Comparison of ENCODE assay signal across 21 mouse cellular contexts in the genomic region with DNA sequence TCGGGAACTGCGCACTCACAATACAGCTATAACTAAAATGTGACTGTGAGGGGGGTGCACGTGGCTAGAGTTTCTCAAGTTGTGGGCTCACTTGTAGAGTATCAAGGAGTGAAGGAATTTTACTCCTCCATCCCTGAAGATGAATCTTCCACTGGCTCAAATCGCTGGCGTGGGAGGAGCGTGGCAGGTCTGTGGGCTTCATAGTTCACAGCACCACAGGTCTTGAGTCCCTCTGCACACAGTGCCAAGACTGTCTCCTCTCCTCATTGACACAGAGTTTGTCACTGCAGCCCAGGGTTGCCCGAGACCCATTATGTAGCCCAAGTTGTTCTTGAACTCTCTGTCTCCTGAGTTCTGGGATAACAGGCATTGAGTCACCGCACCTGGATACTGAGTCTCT.
"Had no signal": no experiment of that assay in that cellular context is flagged by ENCODE, and none has a peak within 500 bp of the region (broad histone marks: within the 10 kb centered on the region; RNA-seq: fewer than 3 reads in every experiment).

No protein-coding gene starts in this region.

- H3K27ac ChIP-seq: gastrocnemius, adult 2 months; hindbrain, embryonic 13.5 days; hindbrain, embryonic 15.5 days; hindbrain, postnatal 0 days; layer of hippocampus, adult 2 months; left cerebral cortex, adult 2 months; limb, embryonic 10.5 days; limb, embryonic 12.5 days; liver, embryonic 12.5 days; liver, embryonic 14.5 days had no signal

- H3K36me3 ChIP-seq: heart, embryonic 13.5 days; hindbrain, embryonic 13.5 days; hindbrain, embryonic 15.5 days; limb, embryonic 10.5 days; limb, embryonic 12.5 days; liver, embryonic 12.5 days had no signal

- ATAC-seq: hindbrain, postnatal 0 days; intestine, embryonic 16.5 days; liver, embryonic 12.5 days had no signal

- DNase-seq: gastrocnemius, adult 2 months; gastrocnemius, postnatal 10 days; gastrocnemius, postnatal 36 days; heart, postnatal 14 days; kidney, adult 18-20 months; kidney, adult 8-10 months; kidney, postnatal 10 days; kidney, postnatal 25 days; kidney, postnatal 4 days had no signal

- H3K4me1 ChIP-seq: hindbrain, embryonic 15.5 days; limb, embryonic 10.5 days; limb, embryonic 12.5 days; liver, embryonic 12.5 days had no signal

- H3K9me3 ChIP-seq: heart, embryonic 13.5 days; hindbrain, embryonic 13.5 days; hindbrain, embryonic 15.5 days; limb, embryonic 10.5 days; limb, embryonic 12.5 days; liver, embryonic 12.5 days had no signal

- H3K4me3 ChIP-seq: heart, embryonic 13.5 days; hindbrain, embryonic 13.5 days; hindbrain, embryonic 15.5 days; layer of hippocampus, adult 2 months; limb, embryonic 10.5 days; limb, embryonic 12.5 days; liver, embryonic 12.5 days had no signal

- H3K9ac ChIP-seq: heart, embryonic 13.5 days; hindbrain, embryonic 13.5 days; hindbrain, embryonic 15.5 days; limb, embryonic 12.5 days; liver, embryonic 12.5 days; liver, embryonic 14.5 days had no signal

- H3K27me3 ChIP-seq: heart, embryonic 13.5 days; hindbrain, embryonic 13.5 days; hindbrain, embryonic 15.5 days; limb, embryonic 12.5 days had no signal

- H3K4me2 ChIP-seq: heart, embryonic 11.5 days; hindbrain, embryonic 13.5 days; hindbrain, embryonic 15.5 days; limb, embryonic 12.5 days; liver, embryonic 12.5 days had no signal
